Mouse (Mus musculus) cerebellum, adult 2 months (tissue): ENCODE measurements around the gene Col4a2.

Source experiments
- CTCF ChIP-seq: fragments of 200-500 bp; IDR thresholded peaks from 2 replicates; pipeline ENCODE4 v1.5.1; 2011; ENCODE audit warnings: low read depth, mild to moderate bottlenecking, control low read depth, low read length, moderate library complexity, borderline replicate concordance; ENCODE audit not compliant: insufficient read depth
- POLR2A ChIP-seq: fragments of 200-500 bp; IDR thresholded peaks from 2 replicates; pipeline ENCODE4 v1.6.1; 2011; ENCODE audit warnings: low read length, control low read depth, borderline replicate concordance; ENCODE audit not compliant: insufficient read depth

DNA sequence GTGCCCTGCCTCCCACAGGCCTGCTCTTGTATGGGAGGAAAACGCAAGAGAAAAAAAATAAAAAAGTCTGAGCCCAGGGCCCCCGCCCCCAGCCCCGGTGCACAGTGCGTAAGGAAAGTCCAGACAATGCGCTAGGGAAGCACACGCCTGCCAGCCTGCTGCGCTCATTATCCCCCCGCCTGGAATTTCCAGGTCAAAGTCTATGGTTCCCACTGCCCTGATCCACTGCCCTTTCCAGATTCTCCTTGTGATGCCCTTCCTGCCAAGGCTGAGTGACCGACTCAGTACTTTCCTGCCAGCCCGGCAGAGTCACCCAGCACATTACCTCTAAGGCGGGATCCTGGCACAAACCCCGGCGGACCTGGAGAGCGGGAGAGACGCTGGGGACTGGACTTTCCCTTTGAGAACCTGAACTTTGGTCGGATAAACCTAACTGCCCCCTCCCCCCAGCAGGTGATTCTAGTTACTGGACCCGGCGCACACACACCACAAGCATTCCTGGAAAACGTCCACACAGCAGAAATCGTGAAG, 33.2 kb upstream of the Col4a2 start:
- TF ChIP-seq POLR2A (no peak), CTCF (no peak)
